Mouse (Mus musculus): Measurements from ENCODE around the gene Trem3. TPM values are rescaled to one million over a fixed set of nuclear protein-coding genes. Genes with fewer than 3 reads are reported as not detected.

Trem3 gene
- total RNA-seq, 4 experiments from 2014 or later = not detected

GRCm38 (mm10) chr17:48269833-48270232 lies 22.3 kb downstream of the Trem3 start:
- DNase-seq (ENCODE audit: low spot score in 2 of 2) = no peak

GRCm38 (mm10) chr17:48272158-48272557 lies 24.6 kb downstream of the Trem3 start:
- DNase-seq (ENCODE audit: low spot score in 2 of 2) = no peak

GRCm38 (mm10) chr17:48272598-48272997 lies 25.0 kb downstream of the Trem3 start:
- DNase-seq (ENCODE audit: low spot score in 2 of 2) = no peak

GRCm38 (mm10) chr17:48274098-48274497 lies 26.5 kb downstream of the Trem3 start:
- no peak for DNase-seq (ENCODE audit: low spot score in 2 of 2)

- DNase-seq (ENCODE audit: low spot score in 2 of 2) = peak; percentile 49 to 50
These were observed 27.3 kb downstream of the Trem3 start for GRCm38 (mm10) chr17:48274885-48275284.

- DNase-seq (ENCODE audit: low spot score in 2 of 2) = no peak
These were observed 28.2 kb downstream of the Trem3 start for GRCm38 (mm10) chr17:48275736-48276135.

GRCm38 (mm10) chr17:48278381-48278780 lies 30.8 kb downstream of the Trem3 start:
- DNase-seq (ENCODE audit: low spot score in 2 of 2) = no peak

GRCm38 (mm10) chr17:48279002-48279401 lies 31.4 kb downstream of the Trem3 start:
- DNase-seq (ENCODE audit: low spot score in 2 of 2) = no peak

GRCm38 (mm10) chr17:48280943-48281738 lies 33.6 kb downstream of the Trem3 start:
- DNase-seq (ENCODE audit: low spot score in 2 of 2) = no peak

- DNase-seq (ENCODE audit: low spot score in 2 of 2) = no peak
These were observed 34.1 kb downstream of the Trem3 start for GRCm38 (mm10) chr17:48281739-48282085.

- DNase-seq (ENCODE audit: low spot score in 2 of 2) = no peak
These were observed 39.2 kb downstream of the Trem3 start for GRCm38 (mm10) chr17:48286765-48287164.

GRCm38 (mm10) chr17:48287276-48287675 lies 39.7 kb downstream of the Trem3 start:
- DNase-seq (ENCODE audit: low spot score in 2 of 2) = no peak

GRCm38 (mm10) chr17:48293500-48294194 lies 46.1 kb downstream of the Trem3 start:
- DNase-seq (ENCODE audit: low spot score in 2 of 2) = no peak

GRCm38 (mm10) chr17:48299203-48299602 lies 51.6 kb downstream of the Trem3 start, which contains the start of gene Treml2:
Gene Treml2 (plus strand): TSS chr17:48299498.
- no peak for DNase-seq (ENCODE audit: low spot score in 2 of 2)

- no peak for DNase-seq (ENCODE audit: low spot score in 2 of 2)
These were observed 52.2 kb downstream of the Trem3 start for GRCm38 (mm10) chr17:48299756-48300155.

- DNase-seq (ENCODE audit: low spot score in 2 of 2) = no peak
These were observed 52.6 kb downstream of the Trem3 start for GRCm38 (mm10) chr17:48300199-48300598.

- DNase-seq (ENCODE audit: low spot score in 2 of 2) = no peak
These were observed 53.3 kb downstream of the Trem3 start for GRCm38 (mm10) chr17:48300861-48301260.

GRCm38 (mm10) chr17:48301792-48302191 lies 54.2 kb downstream of the Trem3 start:
- DNase-seq (ENCODE audit: low spot score in 2 of 2) = no peak

Other genes with a start within 250 kb of the Trem3 start
- gene 1700122O11Rik, start 209.5 kb upstream of the Trem3 start, total RNA-seq (2022) = not detected
- not detected for gene 1700067P10Rik, start 158.5 kb upstream of the Trem3 start, total RNA-seq (2022)
- gene 9830107B12Rik, start 101.5 kb upstream of the Trem3 start, total RNA-seq (2022) = not detected
- not detected for gene A530064D06Rik, start 80.5 kb upstream of the Trem3 start, total RNA-seq (2022)
- not detected for gene Trem1, start 15.0 kb upstream of the Trem3 start, total RNA-seq (2022)
- not detected for gene Treml4, start 16.5 kb downstream of the Trem3 start, total RNA-seq (2022)
- under 1 TPM in 2 of 4 experiments, not detected in 2; 0.15 to 0.40 TPM for gene Treml2, start 51.7 kb downstream of the Trem3 start, total RNA-seq (2022)
- not detected for gene B430306N03Rik, start 68.4 kb downstream of the Trem3 start, total RNA-seq (2022)
- gene Trem2, start 98.6 kb downstream of the Trem3 start, total RNA-seq (2022) = under 1 TPM in 3 of 4 experiments, not detected in 1; 0.80 to 0.97 (median 0.97) TPM
- not detected for gene Treml1, start 112.1 kb downstream of the Trem3 start, total RNA-seq (2022)
- gene Nfya, start 162.1 kb downstream of the Trem3 start, total RNA-seq (2022) = 1 to 10 TPM; 2.8 to 6.3 (median 5.6) TPM
- gene Oard1, start 162.2 kb downstream of the Trem3 start, total RNA-seq (2022) = 10 to 100 TPM; 12.4 to 18.1 (median 16.4) TPM
- 100 to 1,000 TPM; 445 to 531 (median 476) TPM for gene Apobec2, start 185.2 kb downstream of the Trem3 start, total RNA-seq (2022)
- gene Tspo2, start 203.7 kb downstream of the Trem3 start, total RNA-seq (2022) = not detected
- not detected for gene Unc5cl, start 207.1 kb downstream of the Trem3 start, total RNA-seq (2022)